Mouse (Mus musculus) urinary bladder, postnatal 10 days (tissue): Measurements from ENCODE around the gene Tmem183a.

ENCODE experiments used
- DNase-seq: peaks from one replicate; pipeline ENCODE4 v3.0.0; 2022; ENCODE audit warnings: low spot score

Gene Tmem183a

GRCm38 (mm10) chr1:134344005-134344950, 17.5 kb downstream of the Tmem183a start:
- peak; percentile 52 for DNase-seq

GRCm38 (mm10) chr1:134343567-134343966, 18.2 kb downstream of the Tmem183a start:
- no peak for DNase-seq

GRCm38 (mm10) chr1:134342781-134343310, 18.9 kb downstream of the Tmem183a start:
- no peak for DNase-seq

GRCm38 (mm10) chr1:134342278-134342664, 19.5 kb downstream of the Tmem183a start:
- DNase-seq, result no peak

GRCm38 (mm10) chr1:134341641-134342277, 20.0 kb downstream of the Tmem183a start:
- no peak for DNase-seq

- DNase-seq, result no peak
These were observed 21.8 kb downstream of the Tmem183a start for GRCm38 (mm10) chr1:134339757-134340619.

- no peak for DNase-seq
These were observed 22.6 kb downstream of the Tmem183a start for GRCm38 (mm10) chr1:134339162-134339561.

- no peak for DNase-seq
These were observed 24.6 kb downstream of the Tmem183a start for GRCm38 (mm10) chr1:134336958-134337710.

GRCm38 (mm10) chr1:134335924-134336810, 25.6 kb downstream of the Tmem183a start:
- DNase-seq, result no peak

- DNase-seq, result no peak
These were observed 26.4 kb downstream of the Tmem183a start for GRCm38 (mm10) chr1:134335211-134335923.

GRCm38 (mm10) chr1:134334111-134334827, 27.5 kb downstream of the Tmem183a start:
- no peak for DNase-seq

GRCm38 (mm10) chr1:134333371-134334110, 28.2 kb downstream of the Tmem183a start:
- DNase-seq, result no peak

GRCm38 (mm10) chr1:134332770-134333271, 29.0 kb downstream of the Tmem183a start, which contains the start of gene Ppfia4:
Ppfia4 (minus strand) TSS chr1:134332928.
- DNase-seq, result no peak

- DNase-seq, result no peak
These were observed 29.7 kb downstream of the Tmem183a start for GRCm38 (mm10) chr1:134331879-134332635.

- no peak for DNase-seq
These were observed 34.9 kb downstream of the Tmem183a start for GRCm38 (mm10) chr1:134326841-134327346.

GRCm38 (mm10) chr1:134322591-134322990, 39.2 kb downstream of the Tmem183a start:
- DNase-seq, result no peak
